Mouse (Mus musculus): ENCODE measurements around the gene Hlcs. TPM values are rescaled to one million over a fixed set of nuclear protein-coding genes. Genes with fewer than 3 reads are reported as not detected.
A peak's percentile ranks its signal among the peaks of the same experiment; 100 is the strongest.

The Hlcs gene
- polyA plus RNA-seq, 1 experiment from 2014 or later: 8.6 TPM

GRCm38 (mm10) chr16:94093151-94093863 is 220.1 kb downstream of the Hlcs start:
- H3K9ac ChIP-seq (replicated peaks; ENCODE audit: low read length): no peak overlapping the region
- ATAC-seq (replicated peaks; ENCODE audit: insufficient number of reproducible peaks, low FRiP score, low TSS enrichment, low read depth) (no peak), DNase-seq (ENCODE audit: low spot score) (no peak)
- H3K27ac ChIP-seq (replicated peaks; ENCODE audit: low read depth, low read length): no peak overlapping the region
- H3K9me3 ChIP-seq (replicated peaks; ENCODE audit: control insufficient read depth, low read length): no peaks in the 10 kb centered on the region
- peaks cover 74% of the 10 kb centered on the region for H3K27me3 ChIP-seq (ENCODE audit: control insufficient read depth, insufficient read depth, low read length)
- H3K4me3 ChIP-seq (ENCODE audit: low read depth, low read length): no peak overlapping the region
- no peak overlapping the region for H3K4me2 ChIP-seq (ENCODE audit: low read depth, low read length)
- WGBS: 1% methylated on average over 24 of the region's 24 CpGs
- H3K4me1 ChIP-seq (ENCODE audit: control insufficient read depth, insufficient read depth, low read length): no peaks in the 10 kb centered on the region; the same call in 1 of the 2 replicates
- no peaks in the 10 kb centered on the region for H3K36me3 ChIP-seq (replicated peaks; ENCODE audit: control insufficient read depth, insufficient read depth, low read depth, low read length)

GRCm38 (mm10) chr16:94092511-94093150 is 220.7 kb downstream of the Hlcs start:
- no peak overlapping the region for H3K27ac ChIP-seq (replicated peaks; ENCODE audit: low read depth, low read length)
- no peaks in the 10 kb centered on the region for H3K9me3 ChIP-seq (replicated peaks; ENCODE audit: control insufficient read depth, low read length)
- H3K4me3 ChIP-seq (ENCODE audit: low read depth, low read length): no peak overlapping the region
- 1% methylated on average over 12 of the region's 12 CpGs for WGBS
- ATAC-seq (replicated peaks; ENCODE audit: insufficient number of reproducible peaks, low FRiP score, low TSS enrichment, low read depth) (no peak), DNase-seq (ENCODE audit: low spot score) (no peak)
- no peaks in the 10 kb centered on the region; the same call in 1 of the 2 replicates for H3K4me1 ChIP-seq (ENCODE audit: control insufficient read depth, insufficient read depth, low read length)
- no peaks in the 10 kb centered on the region for H3K36me3 ChIP-seq (replicated peaks; ENCODE audit: control insufficient read depth, insufficient read depth, low read depth, low read length)
- H3K27me3 ChIP-seq (ENCODE audit: control insufficient read depth, insufficient read depth, low read length): peaks cover 74% of the 10 kb centered on the region
- no peak overlapping the region for H3K9ac ChIP-seq (replicated peaks; ENCODE audit: low read length)
- no peak overlapping the region for H3K4me2 ChIP-seq (ENCODE audit: low read depth, low read length)

- Histone ChIP-seq H3K4me2 (ENCODE audit: low read depth, low read length) (no peak overlapping the region), H3K4me1 (ENCODE audit: control insufficient read depth, insufficient read depth, low read length) (no peaks in the 10 kb centered on the region; the same call in 1 of the 2 replicates), H3K27ac (replicated peaks; ENCODE audit: low read depth, low read length) (no peak overlapping the region), H3K9me3 (replicated peaks; ENCODE audit: control insufficient read depth, low read length) (no peaks in the 10 kb centered on the region), H3K27me3 (ENCODE audit: control insufficient read depth, insufficient read depth, low read length) (peaks cover 84% of the 10 kb centered on the region), H3K9ac (replicated peaks; ENCODE audit: low read length) (no peak overlapping the region), H3K36me3 (replicated peaks; ENCODE audit: control insufficient read depth, insufficient read depth, low read depth, low read length) (no peaks in the 10 kb centered on the region), H3K4me3 (ENCODE audit: low read depth, low read length) (no peak overlapping the region)
- ATAC-seq (replicated peaks; ENCODE audit: insufficient number of reproducible peaks, low FRiP score, low TSS enrichment, low read depth) (no peak), DNase-seq (ENCODE audit: low spot score) (no peak)
- 5% methylated on average over 14 of the region's 14 CpGs for WGBS
Observed at GRCm38 (mm10) chr16:94088819-94089692, 224.3 kb downstream of the Hlcs start.

GRCm38 (mm10) chr16:94088226-94088748 is 225.1 kb downstream of the Hlcs start:
- peaks cover 84% of the 10 kb centered on the region for H3K27me3 ChIP-seq (ENCODE audit: control insufficient read depth, insufficient read depth, low read length)
- no peak overlapping the region for H3K27ac ChIP-seq (replicated peaks; ENCODE audit: low read depth, low read length)
- ATAC-seq (replicated peaks; ENCODE audit: insufficient number of reproducible peaks, low FRiP score, low TSS enrichment, low read depth): no peak
- no peaks in the 10 kb centered on the region; the same call in 1 of the 2 replicates for H3K4me1 ChIP-seq (ENCODE audit: control insufficient read depth, insufficient read depth, low read length)
- DNase-seq (ENCODE audit: low spot score): no peak
- H3K4me2 ChIP-seq (ENCODE audit: low read depth, low read length): peak overlapping the region; percentile 25
- no peaks in the 10 kb centered on the region for H3K36me3 ChIP-seq (replicated peaks; ENCODE audit: control insufficient read depth, insufficient read depth, low read depth, low read length)
- peak overlapping the region; percentile 14 for H3K4me3 ChIP-seq (ENCODE audit: low read depth, low read length)
- 3% methylated on average over 11 of the region's 11 CpGs for WGBS
- no peaks in the 10 kb centered on the region for H3K9me3 ChIP-seq (replicated peaks; ENCODE audit: control insufficient read depth, low read length)
- no peak overlapping the region for H3K9ac ChIP-seq (replicated peaks; ENCODE audit: low read length)

- 4% methylated on average over 16 of the region's 16 CpGs for WGBS
- no peaks in the 10 kb centered on the region for H3K36me3 ChIP-seq (replicated peaks; ENCODE audit: control insufficient read depth, insufficient read depth, low read depth, low read length)
Observed at GRCm38 (mm10) chr16:94087570-94088225, 225.7 kb downstream of the Hlcs start.

GRCm38 (mm10) chr16:94086701-94087569 is 226.4 kb downstream of the Hlcs start:
- no peak overlapping the region for H3K27ac ChIP-seq (replicated peaks; ENCODE audit: low read depth, low read length)
- no peaks in the 10 kb centered on the region; the same call in 1 of the 2 replicates for H3K4me1 ChIP-seq (ENCODE audit: control insufficient read depth, insufficient read depth, low read length)
- no peaks in the 10 kb centered on the region for H3K36me3 ChIP-seq (replicated peaks; ENCODE audit: control insufficient read depth, insufficient read depth, low read depth, low read length)
- peak overlapping the region; percentile 24; the same call in 1 of the 2 replicates for H3K4me2 ChIP-seq (ENCODE audit: low read depth, low read length)
- peaks cover 81% of the 10 kb centered on the region for H3K27me3 ChIP-seq (ENCODE audit: control insufficient read depth, insufficient read depth, low read length)
- WGBS: under 1% methylated on average over 50 of the region's 50 CpGs
- peak; percentile 53 for DNase-seq (ENCODE audit: low spot score)
- H3K9me3 ChIP-seq (replicated peaks; ENCODE audit: control insufficient read depth, low read length): no peaks in the 10 kb centered on the region
- H3K4me3 ChIP-seq (ENCODE audit: low read depth, low read length): peak overlapping the region; percentile 30
- H3K9ac ChIP-seq (replicated peaks; ENCODE audit: low read length): peak overlapping the region; percentile 47
- ATAC-seq (replicated peaks; ENCODE audit: insufficient number of reproducible peaks, low FRiP score, low TSS enrichment, low read depth): no peak

More at GRCm38 (mm10) chr16:94087570-94088225, 225.7 kb downstream of the Hlcs start:
- Histone ChIP-seq H3K9ac (replicated peaks; ENCODE audit: low read length) (peak overlapping the region; percentile 47; the same call in 1 of the 2 replicates), H3K4me1 (ENCODE audit: control insufficient read depth, insufficient read depth, low read length) (no peaks in the 10 kb centered on the region; the same call in 1 of the 2 replicates), H3K27ac (replicated peaks; ENCODE audit: low read depth, low read length) (no peak overlapping the region), H3K27me3 (ENCODE audit: control insufficient read depth, insufficient read depth, low read length) (peaks cover 80% of the 10 kb centered on the region), H3K9me3 (replicated peaks; ENCODE audit: control insufficient read depth, low read length) (no peaks in the 10 kb centered on the region), H3K4me3 (ENCODE audit: low read depth, low read length) (peak overlapping the region; percentile 30), H3K4me2 (ENCODE audit: low read depth, low read length) (peak overlapping the region; percentile 25)
- DNase-seq (ENCODE audit: low spot score) (no peak), ATAC-seq (replicated peaks; ENCODE audit: insufficient number of reproducible peaks, low FRiP score, low TSS enrichment, low read depth) (no peak)

Data from embryonic facial prominence, embryonic 11.5 days (tissue).